Mouse (Mus musculus) skeletal muscle tissue, adult 2 months (tissue): ENCODE results near the gene Fut4.

Source experiments
- DNase-seq: peaks from one replicate; pipeline ENCODE4 v3.0.0-alpha.2; 2012; ENCODE audit warnings: low read depth, low spot score

Fut4 gene

DNA sequence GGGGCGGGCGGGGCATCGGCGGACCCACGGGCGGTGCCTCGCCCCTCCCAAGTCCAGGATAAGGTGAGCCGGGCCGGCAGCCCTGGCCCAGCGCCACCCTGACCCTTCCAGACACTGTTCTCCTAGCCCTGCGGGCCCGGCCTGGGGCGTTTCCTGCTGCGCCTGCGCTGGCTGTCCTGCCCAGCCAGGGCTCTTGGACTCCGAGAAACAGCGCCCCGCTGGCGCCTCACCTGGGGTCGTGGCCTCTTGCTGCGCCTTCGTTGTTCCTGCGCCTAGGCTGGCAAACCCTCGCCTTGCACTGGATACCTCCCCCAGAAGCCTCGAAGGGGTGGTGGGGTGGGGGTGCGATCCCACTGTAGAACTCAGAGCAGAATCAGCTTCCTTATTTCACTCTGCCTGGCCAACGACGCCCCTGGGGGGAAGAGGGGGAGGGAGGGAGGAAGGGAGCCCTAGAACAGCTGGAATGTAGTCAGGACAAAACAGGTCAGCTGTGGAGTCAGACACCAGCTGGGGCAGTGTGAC is at the start of gene Fut4:
TSS of gene Fut4 (minus strand) at position 393 of the 522 bp plus-strand sequence.
- DNase-seq = peak; percentile 16

DNA sequence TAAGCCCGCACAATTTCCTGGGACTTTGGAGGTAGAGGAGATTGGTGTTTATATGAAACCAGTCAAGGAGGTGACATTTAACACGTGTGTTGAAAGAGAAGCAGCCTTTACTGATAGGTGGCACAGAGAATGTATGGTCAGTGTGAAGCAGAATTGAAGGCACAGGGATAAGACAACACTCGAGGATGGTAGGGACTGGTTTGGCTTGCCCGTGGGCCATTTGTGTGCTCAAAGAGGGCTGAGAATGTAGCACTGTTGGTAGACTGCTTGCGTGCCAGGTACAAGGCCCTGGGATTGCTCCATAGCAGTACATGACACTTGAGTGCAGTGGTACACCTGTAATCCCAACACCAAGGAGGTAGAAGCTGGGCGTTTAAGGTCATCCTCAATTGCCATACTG is 35.2 kb upstream of the Fut4 start:
- DNase-seq = no peak

DNA sequence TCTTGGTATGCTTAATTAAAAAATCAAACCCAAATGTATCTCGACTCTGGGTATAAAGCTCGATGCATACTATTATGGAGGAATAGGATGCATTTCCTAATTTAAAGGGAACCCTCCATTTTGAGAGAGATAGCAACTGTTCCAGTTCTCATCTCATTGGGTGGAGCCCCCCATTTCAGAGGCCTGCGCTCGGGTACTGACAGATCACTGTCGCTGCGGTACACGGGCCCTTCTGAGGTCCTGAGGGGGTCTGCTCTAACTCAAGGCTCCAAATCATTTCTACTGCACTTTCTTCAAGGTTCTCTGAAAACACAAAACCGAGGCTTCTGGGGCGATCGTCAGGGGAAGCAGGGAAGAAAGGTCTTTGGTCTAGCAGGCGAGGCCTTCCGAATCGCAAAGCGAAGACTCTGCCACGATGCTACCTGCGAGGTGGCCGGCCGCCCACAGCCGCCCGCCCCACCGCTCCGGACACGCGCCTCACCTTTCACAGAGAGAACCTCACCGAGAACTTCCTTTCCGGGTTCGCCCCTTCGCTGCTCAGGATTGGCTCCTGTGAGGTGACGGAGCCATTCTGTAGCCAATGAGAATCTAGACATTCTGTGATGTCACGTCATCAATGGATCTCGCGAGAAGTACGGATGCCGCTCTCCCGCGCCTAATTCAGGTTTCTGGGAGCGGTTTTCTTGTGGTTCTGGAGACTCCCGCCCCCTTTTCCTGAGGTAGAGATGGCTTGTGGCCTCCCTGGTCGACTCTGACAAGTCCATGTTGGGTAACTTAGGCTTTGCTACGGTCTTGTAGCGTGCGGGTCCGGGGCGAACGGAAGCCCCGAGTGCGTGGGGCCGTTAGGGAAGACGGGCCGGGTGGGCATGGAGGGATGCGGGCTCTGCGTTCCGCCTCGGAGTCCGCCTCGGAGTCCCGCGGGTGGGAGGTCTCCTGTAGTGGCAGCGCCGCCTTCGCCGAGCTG is 32.1 kb upstream of the Fut4 start, which contains the start of the genes Mre11a and Ankrd49:
TSS of gene Mre11a (plus strand) at position 616 of the 964 bp plus-strand sequence.
TSS of gene Ankrd49 (minus strand) at position 818 of the 964 bp plus-strand sequence.
- DNase-seq = peak; percentile 93

DNA sequence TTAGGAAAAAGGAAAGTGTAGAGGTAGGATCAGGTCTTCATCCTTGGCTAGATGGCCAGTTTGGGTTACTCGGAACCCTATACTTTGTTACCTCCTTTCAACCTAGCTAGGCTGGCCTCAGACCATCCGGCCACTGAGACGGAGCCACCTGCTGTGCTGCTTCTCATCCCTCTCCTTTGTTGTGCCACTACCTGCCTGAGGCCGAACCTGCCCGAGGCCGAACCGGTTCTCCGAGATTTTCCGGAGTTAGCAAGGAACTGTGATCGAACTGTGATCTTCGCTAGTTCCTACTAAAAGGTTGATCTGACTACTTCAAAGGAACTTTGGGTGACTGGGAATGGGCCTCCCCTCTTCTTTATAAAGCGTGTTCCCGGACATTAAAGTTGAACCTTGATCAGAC is 26.1 kb upstream of the Fut4 start:
- no peak for DNase-seq

DNA sequence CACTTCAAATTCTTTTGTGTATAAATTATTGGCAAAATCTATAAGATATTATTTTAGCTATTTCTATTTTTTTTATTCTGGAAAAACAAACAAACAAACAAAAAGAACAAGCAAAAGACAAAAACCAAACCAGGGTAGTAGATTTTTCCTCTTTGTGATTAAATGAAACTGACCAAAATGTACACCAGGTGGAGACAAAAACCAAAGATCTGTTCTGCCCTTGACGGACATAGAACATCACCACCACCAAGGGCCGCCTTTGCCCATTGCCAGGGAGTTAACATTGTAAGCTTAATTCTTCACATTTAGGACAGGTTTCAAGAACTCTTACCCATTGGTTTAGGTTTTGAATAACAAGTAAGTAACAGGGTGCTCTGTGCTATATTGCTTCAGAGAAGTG is 21.6 kb upstream of the Fut4 start:
- DNase-seq = no peak

DNA sequence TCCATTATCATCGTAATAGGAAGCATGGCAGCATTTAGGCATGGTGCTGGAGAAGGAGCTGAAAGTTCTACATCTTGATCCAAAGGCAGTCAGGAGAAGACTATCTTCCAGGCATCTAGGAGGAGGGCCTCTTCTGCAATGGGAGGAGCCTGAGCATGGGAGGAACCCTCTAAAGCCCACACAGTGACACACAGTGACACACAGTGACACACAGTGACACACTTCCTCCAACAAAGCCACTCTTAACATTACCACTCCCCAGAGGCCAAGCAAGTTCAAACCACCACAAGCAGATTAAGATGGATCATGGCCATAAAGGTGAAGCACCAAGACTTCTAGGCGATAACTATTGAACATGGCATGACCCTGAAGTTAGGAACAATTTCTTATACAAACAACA is 19.9 kb upstream of the Fut4 start:
- DNase-seq = no peak

DNA sequence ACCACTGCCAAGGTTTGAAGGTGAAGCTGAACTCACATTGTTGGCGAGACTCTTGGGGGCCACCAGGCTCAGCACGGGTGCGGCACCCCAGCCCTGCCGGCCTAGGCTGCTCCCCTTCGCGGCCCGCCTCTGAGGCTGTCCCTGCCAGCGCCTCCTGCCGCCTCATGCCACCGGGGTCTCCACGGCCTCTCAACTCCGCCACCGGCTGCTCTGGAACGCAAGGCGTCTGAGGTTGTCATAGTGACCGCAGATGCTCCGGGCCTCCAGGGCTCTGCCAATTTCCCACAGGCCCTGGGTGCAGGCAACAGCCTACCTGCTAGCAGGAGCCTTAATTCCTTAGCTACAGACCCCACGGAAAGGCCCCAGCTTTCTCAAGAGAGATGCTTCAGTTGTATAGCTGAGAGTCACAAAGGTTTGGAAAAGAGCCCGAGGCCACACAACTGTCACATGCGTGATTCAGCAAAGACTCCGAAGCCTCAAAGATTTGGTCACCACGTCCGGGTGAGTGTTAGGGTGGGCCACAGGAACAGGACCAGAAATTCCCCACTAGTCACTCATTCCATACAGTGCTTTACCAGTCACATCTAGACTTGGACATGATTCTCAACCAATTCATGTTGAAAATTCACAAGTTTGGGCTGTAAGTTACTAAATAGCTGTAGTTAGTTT is 18.7 kb upstream of the Fut4 start, which contains the start of gene 1700012B09Rik:
TSS of gene 1700012B09Rik (minus strand) at position 228 of the 669 bp plus-strand sequence.
- no peak for DNase-seq

DNA sequence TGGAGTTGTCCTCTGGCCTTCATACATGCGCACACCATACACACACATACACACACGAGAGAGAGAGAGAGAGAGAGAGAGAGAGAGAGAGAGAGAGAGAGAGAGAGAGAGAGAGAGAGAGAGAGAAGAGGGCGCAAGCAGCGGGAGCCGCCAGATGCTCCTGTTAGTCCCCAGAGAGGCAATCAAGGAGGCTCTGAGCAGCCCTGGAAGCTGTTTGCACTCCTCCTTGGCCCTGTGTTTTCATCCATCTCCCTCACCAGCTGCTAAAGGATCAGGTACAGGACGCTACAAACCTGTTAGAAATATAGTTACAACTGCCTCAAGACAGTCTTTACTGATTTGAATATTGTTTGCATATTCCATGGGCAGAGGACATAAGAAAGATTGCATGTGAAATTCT is 17.6 kb upstream of the Fut4 start:
- DNase-seq = no peak

DNA sequence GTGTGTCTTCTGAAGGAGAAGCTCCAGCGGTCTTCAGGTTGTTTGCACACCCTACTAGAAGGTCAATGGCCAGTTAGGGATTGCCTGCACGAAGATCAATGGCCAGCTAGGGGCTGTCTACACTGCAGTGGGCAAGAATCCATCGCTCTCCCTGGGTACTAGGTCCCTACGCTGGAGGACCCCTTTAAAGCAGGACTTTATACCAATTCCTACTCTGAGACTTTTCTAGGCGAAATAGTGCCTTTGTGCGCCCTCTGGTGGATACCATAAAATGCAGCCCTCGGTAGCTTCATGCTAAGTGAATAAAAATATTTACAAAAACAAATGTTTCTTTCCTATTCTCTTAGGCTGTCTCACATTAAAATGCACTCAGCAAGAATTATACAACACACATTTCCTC is 12.6 kb upstream of the Fut4 start:
- DNase-seq = no peak

DNA sequence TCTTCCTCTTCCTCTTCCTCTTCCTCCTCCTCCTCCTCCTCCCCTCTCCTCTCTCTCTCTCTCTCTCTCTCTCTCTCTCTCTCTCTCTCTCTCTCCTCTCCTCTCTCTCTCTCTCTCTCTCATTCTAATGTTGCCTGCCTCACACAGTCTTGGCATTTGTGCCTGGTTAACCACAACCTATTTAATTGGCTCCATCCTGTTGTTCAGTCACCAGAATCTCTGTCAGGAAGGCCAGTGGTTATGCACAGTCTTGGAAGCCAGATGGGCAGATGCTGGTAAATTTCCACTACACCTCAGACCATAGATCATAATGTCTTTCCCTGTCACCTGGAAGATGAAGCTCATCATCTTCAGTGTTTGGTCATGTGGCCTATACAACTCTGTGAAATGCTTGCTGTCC is 7.1 kb upstream of the Fut4 start:
- no peak for DNase-seq

DNA sequence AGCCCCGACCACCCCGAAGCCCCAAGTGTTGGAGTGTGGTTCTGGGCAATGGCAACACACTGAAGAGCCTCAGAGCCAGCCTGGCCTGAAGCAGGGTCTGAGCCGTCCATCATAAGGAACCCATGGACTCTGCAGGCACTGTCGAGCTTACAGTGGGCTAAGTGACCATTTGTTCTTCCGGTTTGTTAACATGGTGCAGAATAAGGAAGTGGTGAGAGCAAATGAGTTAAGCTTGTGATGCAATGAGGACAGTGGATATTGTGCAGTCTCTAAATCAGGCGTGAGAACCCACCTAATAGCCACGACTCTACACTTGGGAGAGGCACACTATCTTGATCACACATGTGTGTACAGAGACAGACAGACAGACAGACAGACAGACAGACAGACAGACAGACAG is 6.4 kb upstream of the Fut4 start:
- no peak for DNase-seq

DNA sequence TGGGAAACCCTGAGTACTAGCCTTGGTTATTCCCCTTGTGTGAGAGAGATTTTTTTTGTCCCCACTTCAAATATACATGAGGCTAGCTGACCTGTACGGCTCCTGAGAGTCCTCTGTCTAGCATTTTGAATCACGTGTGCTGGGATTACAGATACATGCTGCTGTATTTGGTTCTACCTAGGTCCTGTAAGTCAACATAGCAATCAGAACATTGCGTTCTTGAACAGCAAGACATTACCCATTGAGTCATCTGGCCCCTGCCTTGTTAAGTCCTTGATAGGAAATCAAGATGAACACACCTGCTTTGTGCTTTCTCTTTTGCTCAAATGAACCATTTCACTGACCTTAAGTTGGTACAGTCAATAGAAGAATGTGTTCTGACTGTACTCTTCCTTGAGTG is 2.3 kb upstream of the Fut4 start:
- DNase-seq = no peak

DNA sequence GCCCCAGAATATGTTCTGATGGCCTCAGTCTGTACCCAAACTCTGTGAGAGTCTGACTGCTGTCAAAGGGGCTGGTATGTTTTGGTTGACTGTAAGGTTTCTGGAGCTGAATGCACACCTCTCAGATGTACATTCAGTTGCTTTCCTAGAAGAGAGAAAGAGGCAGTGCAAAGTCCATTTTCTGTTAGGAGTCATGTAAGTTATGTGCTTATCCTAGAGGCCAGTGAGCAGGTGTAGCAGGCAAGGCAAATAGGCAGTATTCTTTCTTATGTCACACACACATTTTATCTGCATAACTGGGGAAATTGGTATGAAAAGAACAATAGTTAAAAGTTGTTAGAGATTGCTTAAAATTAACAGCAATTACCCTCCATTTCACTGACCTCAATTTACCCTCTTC is 1.8 kb upstream of the Fut4 start:
- no peak for DNase-seq

DNA sequence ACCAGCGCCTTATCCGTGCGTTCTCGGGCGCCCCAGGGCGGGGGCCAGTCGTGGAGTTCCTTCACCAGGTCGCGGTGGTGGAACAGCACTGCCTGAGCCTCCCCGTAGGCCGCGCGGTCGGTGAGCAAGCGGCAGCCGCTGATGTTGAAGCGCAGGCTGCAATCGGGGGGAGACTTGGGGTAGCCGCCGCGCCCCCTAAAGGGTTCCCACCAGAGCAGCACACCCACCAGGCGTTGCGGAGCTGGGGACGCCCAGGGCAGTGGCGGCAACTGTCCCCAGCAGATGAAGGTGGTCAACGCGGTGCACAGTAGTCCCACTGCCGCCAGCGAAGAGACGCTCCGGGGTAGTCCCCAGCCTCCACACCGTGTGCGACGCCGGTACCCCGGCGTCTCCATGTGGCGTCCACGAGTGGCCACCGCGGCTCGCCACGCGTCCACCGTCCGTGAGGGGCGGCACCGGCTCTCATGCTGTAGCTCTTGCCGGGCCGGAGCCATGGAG is 641 bp downstream of the Fut4 start:
- DNase-seq = no peak

DNA sequence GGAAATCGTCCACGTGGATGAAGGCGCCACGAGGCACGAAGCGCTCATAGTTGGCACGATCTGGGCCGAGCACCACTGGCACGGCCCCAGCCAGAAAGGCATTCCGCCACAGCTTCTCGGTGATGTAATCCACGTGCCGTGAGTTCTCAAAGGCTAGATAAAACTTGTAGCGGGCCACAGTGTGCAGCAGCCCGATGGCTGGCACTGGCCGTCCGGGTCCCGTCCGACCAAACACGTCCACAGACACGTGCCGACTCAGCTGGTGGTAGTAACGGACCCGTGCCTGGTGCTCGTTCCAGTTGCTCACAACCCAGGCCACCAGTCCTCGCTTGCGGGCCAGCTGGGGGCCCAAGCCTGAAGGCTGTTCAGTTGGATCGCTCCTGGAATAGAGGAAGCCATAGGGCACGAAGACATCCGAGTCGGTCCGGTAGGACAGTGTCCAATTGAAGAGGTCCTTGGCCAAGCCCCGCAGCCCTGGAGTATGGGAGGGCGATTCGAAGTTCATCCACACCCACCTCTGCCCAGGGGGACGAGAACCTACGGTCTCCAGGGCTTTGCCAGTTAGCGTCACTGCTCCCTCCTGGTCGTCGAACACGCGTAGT is 1.2 kb downstream of the Fut4 start:
- DNase-seq = no peak

DNA sequence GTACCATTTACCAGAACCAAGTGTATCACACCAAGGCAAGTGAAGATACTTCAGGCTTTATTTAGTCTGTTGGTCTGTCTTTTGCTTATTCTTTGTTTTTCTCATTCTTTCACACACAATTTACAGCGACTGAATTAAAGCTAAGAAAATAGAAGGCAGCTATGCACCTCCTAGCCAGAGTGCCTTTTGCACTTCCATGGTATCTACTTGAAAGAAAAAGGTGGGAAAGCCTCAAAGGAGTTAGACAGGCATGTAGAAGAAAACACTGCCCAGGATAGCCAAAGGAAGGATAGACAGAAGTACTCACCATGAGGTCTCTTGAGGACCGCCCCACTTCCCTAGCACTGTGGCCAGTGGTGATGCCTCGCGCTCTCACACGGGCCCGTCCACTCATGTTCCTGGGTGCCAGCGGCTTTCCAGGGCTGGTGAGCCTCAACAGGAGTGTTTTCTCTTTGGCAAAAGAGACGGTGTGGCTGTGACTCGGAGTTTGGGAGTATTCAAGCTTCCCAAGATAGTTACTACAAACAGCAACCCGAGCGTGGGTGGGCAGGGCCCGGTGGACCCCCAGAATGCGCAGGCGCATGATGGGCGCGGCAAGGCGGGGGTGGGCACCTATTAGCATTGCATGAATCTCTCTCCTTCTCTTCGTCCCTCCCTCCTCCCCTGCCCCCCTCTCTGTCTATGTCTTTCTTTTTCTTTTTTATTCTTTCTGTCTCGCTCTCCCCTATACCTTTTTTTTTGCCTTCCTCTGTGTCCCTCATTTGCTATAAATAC is 11.9 kb downstream of the Fut4 start, which contains the start of gene Piwil4:
TSS of gene Piwil4 (minus strand) at position 583 of the 774 bp plus-strand sequence.
- no peak for DNase-seq

DNA sequence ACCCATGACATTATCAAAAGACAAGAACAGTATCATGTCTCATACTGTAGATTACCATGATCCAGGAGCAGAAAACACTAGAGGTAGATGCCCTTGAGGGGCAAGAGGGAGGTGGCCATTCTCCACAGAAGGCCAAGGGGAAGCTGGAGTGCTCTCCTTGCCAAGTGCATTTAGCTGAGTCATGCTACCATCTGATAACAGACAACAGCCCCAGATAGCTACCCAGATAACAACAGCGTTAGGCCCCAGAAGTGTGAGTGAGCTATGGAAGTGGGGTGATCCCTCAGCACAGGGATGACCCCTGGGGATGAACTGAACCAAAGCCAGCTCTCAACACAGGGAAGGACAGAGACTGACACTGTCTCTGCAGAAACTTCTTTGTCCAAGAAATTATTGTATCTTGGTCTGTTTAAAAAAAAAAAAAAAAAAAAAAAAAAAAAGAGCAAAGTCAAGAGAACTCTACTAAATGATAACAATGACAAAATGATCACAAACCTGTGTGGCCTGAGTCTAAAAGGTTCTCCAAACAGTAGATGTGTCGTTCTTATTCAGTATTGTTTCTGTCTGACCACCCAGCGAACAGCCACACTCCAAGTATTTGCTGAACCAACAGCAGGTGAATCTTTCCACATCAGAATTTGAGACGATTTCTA is 12.6 kb downstream of the Fut4 start:
- no peak for DNase-seq

DNA sequence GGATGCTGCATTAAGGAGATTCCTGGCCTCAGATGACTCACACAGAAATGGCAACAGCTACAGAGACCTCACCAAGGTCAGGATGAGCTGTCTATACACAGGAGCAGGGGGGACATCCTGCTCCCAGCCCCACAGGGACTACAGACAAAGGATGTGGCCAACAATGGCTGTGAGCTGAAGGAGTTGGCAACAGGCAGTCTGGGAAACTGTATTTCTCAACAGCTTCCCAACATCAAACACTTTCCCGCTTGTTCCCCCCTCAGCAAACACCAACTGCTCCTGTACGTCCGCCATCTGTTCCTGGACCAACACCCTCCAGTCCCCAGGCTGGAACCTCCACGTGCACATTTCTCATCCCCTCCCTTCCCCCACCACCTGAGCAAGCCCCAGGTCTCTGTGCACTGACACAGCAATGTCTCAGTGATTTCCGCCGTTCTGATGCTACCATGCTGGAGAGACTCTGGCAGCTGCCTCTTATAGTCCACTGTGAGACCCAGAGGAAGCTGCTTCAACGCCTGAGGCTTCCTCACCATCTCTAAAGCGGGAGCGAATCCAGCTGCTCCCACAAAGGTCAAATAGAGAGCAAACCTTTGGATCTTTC is 21.2 kb downstream of the Fut4 start:
- DNase-seq = no peak

DNA sequence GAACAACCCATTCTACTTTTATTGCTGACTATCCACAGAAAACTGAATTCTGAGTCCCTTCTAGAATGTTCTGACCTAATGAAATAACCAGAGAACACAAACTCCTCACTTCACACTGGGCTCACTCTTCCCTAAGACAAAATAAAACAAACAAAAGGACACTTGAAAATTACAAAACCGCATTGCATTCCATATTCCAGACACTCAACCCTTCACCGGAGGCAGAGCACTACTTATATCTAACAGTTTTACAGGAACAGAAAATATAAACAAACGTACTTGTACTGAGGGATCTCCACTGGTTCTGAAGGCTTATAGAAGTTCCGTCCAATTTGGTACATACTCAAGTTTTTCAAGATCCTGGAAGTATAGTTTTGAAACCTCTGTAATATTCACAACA is 23.8 kb downstream of the Fut4 start:
- no peak for DNase-seq

DNA sequence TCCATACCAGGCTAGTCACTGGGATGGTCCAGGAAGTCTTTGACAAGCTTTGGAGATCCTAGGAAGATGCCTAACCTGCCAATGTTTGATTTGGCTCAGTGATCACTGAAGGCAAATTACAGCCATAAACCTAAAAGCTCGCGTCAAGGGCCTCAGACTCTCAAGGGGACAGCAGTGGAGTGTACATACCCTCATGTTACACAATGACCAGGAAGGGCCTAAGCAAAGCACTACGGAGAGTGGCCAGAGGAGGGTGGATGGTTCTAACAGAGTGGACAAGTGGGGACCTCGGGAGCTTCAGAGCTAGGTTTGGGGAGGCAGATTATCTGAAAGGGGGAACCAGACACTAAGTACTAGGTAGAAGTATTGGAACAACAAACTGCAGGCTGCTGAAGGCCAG is 25.6 kb downstream of the Fut4 start:
- DNase-seq = no peak
